Mouse (Mus musculus): ENCODE measurements around the gene Rtp4. TPM values are rescaled to one million over a fixed set of nuclear protein-coding genes. Genes with fewer than 3 reads are reported as not detected.

Gene Rtp4
- polyA plus RNA-seq, 1 experiment from 2014 or later: 8.0 TPM

DNA sequence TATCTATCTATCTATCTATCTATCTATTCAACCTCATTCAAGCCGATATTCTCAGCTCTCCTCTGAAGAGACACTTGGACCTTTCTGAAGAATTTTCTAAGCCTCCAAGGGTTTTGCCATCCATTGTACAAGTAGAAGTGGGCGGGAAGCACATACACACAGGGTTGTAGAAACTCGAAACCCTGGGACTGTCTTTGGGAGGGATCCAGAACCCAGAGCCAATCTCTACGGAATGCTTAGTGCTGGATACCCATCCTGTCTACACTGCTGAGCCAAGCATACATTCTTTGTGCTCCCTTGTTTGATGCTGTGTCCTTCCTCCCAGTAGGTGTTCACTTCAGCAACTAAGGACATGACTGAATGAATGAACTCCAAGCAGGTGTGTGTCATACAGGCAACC is 22.8 kb downstream of the Rtp4 start:
- WGBS: 73% methylated on average over 4 of the region's 4 CpGs
- Histone ChIP-seq H3K9ac (no peak overlapping the region), H3K36me3 (no peaks in the 10 kb centered on the region), H3K4me3 (no peak overlapping the region), H3K27ac (ENCODE audit: poor library complexity, severe bottlenecking) (no peak overlapping the region), H3K4me2 (no peak overlapping the region), H3K4me1 (replicated peaks) (no peaks in the 10 kb centered on the region), H3K9me3 (replicated peaks) (no peaks in the 10 kb centered on the region), H3K27me3 (replicated peaks) (peaks cover 21% of the 10 kb centered on the region)
- ATAC-seq (ENCODE audit: insufficient number of reproducible peaks, low FRiP score): no peak

GRCm38 (mm10) chr16:23544361-23544760 is 24.3 kb downstream of the Rtp4 start:
- Histone ChIP-seq H3K27ac (ENCODE audit: poor library complexity, severe bottlenecking) (no peak overlapping the region), H3K36me3 (no peaks in the 10 kb centered on the region), H3K9me3 (replicated peaks) (no peaks in the 10 kb centered on the region), H3K27me3 (replicated peaks) (peaks cover 26% of the 10 kb centered on the region), H3K9ac (no peak overlapping the region), H3K4me2 (no peak overlapping the region), H3K4me1 (replicated peaks) (no peaks in the 10 kb centered on the region), H3K4me3 (no peak overlapping the region)
- no peak for ATAC-seq (ENCODE audit: insufficient number of reproducible peaks, low FRiP score)
- WGBS: 58% methylated on average over 7 of the region's 7 CpGs

GRCm38 (mm10) chr16:23547783-23548182 is 27.7 kb downstream of the Rtp4 start:
- Histone ChIP-seq H3K4me3 (no peak overlapping the region), H3K9ac (no peak overlapping the region), H3K36me3 (no peaks in the 10 kb centered on the region), H3K27me3 (replicated peaks) (peaks cover 30% of the 10 kb centered on the region), H3K27ac (ENCODE audit: poor library complexity, severe bottlenecking) (no peak overlapping the region), H3K9me3 (replicated peaks) (no peaks in the 10 kb centered on the region), H3K4me1 (replicated peaks) (no peaks in the 10 kb centered on the region), H3K4me2 (no peak overlapping the region)
- no peak for ATAC-seq (ENCODE audit: insufficient number of reproducible peaks, low FRiP score)
- WGBS: 82% methylated on average over 4 of the region's 4 CpGs

- Histone ChIP-seq H3K36me3 (no peaks in the 10 kb centered on the region), H3K9ac (no peak overlapping the region), H3K4me1 (replicated peaks) (no peaks in the 10 kb centered on the region), H3K9me3 (replicated peaks) (no peaks in the 10 kb centered on the region), H3K27me3 (replicated peaks) (peaks cover 22% of the 10 kb centered on the region), H3K4me3 (no peak overlapping the region), H3K4me2 (no peak overlapping the region), H3K27ac (ENCODE audit: poor library complexity, severe bottlenecking) (no peak overlapping the region)
- 45% methylated on average over 8 of the region's 8 CpGs for WGBS
- ATAC-seq (ENCODE audit: insufficient number of reproducible peaks, low FRiP score): no peak
Observed at GRCm38 (mm10) chr16:23550346-23550980, 30.4 kb downstream of the Rtp4 start.

- no peaks in the 10 kb centered on the region for H3K36me3 ChIP-seq
- H3K27me3 ChIP-seq (replicated peaks): peaks cover 21% of the 10 kb centered on the region; the same call in 1 of the 2 replicates
- ATAC-seq (ENCODE audit: insufficient number of reproducible peaks, low FRiP score): no peak
- no peak overlapping the region for H3K4me3 ChIP-seq
- no peak overlapping the region for H3K9ac ChIP-seq
- H3K4me2 ChIP-seq: no peak overlapping the region
- no peaks in the 10 kb centered on the region for H3K4me1 ChIP-seq (replicated peaks)
- H3K27ac ChIP-seq (ENCODE audit: poor library complexity, severe bottlenecking): no peak overlapping the region
- 81% methylated on average over 18 of the region's 18 CpGs for WGBS
- no peaks in the 10 kb centered on the region for H3K9me3 ChIP-seq (replicated peaks)
Observed at GRCm38 (mm10) chr16:23550981-23551582, 31.0 kb downstream of the Rtp4 start.

GRCm38 (mm10) chr16:23554673-23555072 is 34.6 kb downstream of the Rtp4 start:
- Histone ChIP-seq H3K36me3 (no peaks in the 10 kb centered on the region), H3K4me2 (no peak overlapping the region), H3K27me3 (replicated peaks) (peaks cover 7% of the 10 kb centered on the region; the same call in 1 of the 2 replicates), H3K4me1 (replicated peaks) (no peaks in the 10 kb centered on the region), H3K9me3 (replicated peaks) (no peaks in the 10 kb centered on the region), H3K27ac (ENCODE audit: poor library complexity, severe bottlenecking) (no peak overlapping the region), H3K9ac (no peak overlapping the region), H3K4me3 (no peak overlapping the region)
- WGBS: 75% methylated on average over 5 of the region's 5 CpGs
- no peak for ATAC-seq (ENCODE audit: insufficient number of reproducible peaks, low FRiP score)

GRCm38 (mm10) chr16:23557195-23557594 is 37.1 kb downstream of the Rtp4 start:
- WGBS: 79% methylated on average over 5 of the region's 5 CpGs
- H3K36me3 ChIP-seq: no peaks in the 10 kb centered on the region
- H3K27ac ChIP-seq (ENCODE audit: poor library complexity, severe bottlenecking): no peak overlapping the region
- H3K4me3 ChIP-seq: no peak overlapping the region
- H3K4me2 ChIP-seq: no peak overlapping the region
- H3K9me3 ChIP-seq (replicated peaks): no peaks in the 10 kb centered on the region
- no peak overlapping the region for H3K9ac ChIP-seq
- no peaks in the 10 kb centered on the region for H3K4me1 ChIP-seq (replicated peaks)
- no peaks in the 10 kb centered on the region for H3K27me3 ChIP-seq (replicated peaks)
- no peak for ATAC-seq (ENCODE audit: insufficient number of reproducible peaks, low FRiP score)

DNA sequence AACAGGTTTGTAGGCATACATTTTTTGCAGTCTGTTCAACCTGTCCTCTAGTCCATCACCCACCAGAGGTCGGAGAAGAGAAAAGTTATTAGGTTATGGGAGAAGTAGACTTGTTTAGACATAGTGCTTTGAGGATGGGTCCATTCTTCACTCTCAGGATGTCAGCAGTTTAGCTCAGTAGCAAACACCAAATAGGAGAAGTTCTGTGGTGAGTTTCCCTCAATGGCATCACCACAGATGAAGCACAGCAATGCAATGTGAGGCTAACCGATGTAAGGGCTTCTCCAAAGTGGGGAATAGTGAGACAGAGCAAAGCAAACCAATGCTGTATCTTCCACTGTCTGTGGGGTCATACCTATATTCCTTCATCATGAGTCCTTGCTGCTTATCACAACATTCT is 37.6 kb downstream of the Rtp4 start:
- Histone ChIP-seq H3K36me3 (no peaks in the 10 kb centered on the region), H3K4me1 (replicated peaks) (no peaks in the 10 kb centered on the region), H3K4me2 (no peak overlapping the region), H3K4me3 (no peak overlapping the region), H3K27ac (ENCODE audit: poor library complexity, severe bottlenecking) (no peak overlapping the region), H3K9me3 (replicated peaks) (no peaks in the 10 kb centered on the region), H3K27me3 (replicated peaks) (no peaks in the 10 kb centered on the region), H3K9ac (no peak overlapping the region)
- WGBS: 87% methylated on average over 2 of the region's 2 CpGs
- ATAC-seq (ENCODE audit: insufficient number of reproducible peaks, low FRiP score): no peak

DNA sequence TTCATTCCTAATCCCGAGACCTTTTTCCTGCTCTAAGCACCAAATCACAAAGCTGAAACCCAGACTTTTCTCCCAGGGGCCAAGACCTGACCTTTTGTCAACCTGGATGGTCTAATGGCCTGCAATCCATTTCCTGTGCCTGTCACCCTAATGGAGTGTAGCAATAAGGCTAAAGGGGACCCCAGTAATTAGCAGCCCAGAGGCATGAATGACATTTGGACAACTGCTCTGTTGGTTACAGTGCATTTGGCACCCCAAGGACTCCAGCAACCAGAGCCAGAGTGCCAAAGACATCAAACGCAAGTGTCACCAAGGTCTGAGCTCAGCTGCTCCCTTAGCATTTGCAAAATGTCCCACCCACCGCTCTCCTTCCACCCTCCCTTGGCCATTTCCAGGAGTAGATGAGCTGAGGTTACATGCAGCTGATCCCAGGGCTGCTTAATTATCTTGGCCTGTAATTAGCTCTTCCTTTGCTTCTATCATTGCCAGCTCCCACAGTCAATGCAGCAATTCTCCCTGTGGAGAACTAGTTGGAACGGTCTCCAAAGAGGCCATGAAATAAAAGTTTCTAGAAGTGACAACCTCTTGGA is 48.4 kb downstream of the Rtp4 start:
- 62% methylated on average over 4 of the region's 4 CpGs for WGBS
- Histone ChIP-seq H3K36me3 (no peaks in the 10 kb centered on the region), H3K27ac (ENCODE audit: poor library complexity, severe bottlenecking) (no peak overlapping the region), H3K4me3 (no peak overlapping the region), H3K9ac (no peak overlapping the region), H3K9me3 (replicated peaks) (no peaks in the 10 kb centered on the region), H3K4me1 (replicated peaks) (no peaks in the 10 kb centered on the region), H3K4me2 (no peak overlapping the region), H3K27me3 (replicated peaks) (no peaks in the 10 kb centered on the region)
- no peak for ATAC-seq (ENCODE audit: insufficient number of reproducible peaks, low FRiP score)

- H3K36me3 ChIP-seq: no peaks in the 10 kb centered on the region
- 81% methylated on average over 2 of the region's 2 CpGs for WGBS
Observed at GRCm38 (mm10) chr16:23574561-23574960, 54.5 kb downstream of the Rtp4 start.

GRCm38 (mm10) chr16:23591119-23592105 is 71.3 kb downstream of the Rtp4 start:
- Histone ChIP-seq H3K27ac (ENCODE audit: poor library complexity, severe bottlenecking) (no peak overlapping the region), H3K9me3 (replicated peaks) (peaks cover 4% of the 10 kb centered on the region; the same call in 1 of the 2 replicates), H3K4me1 (replicated peaks) (no peaks in the 10 kb centered on the region), H3K36me3 (no peaks in the 10 kb centered on the region), H3K4me3 (no peak overlapping the region), H3K9ac (no peak overlapping the region), H3K27me3 (replicated peaks) (no peaks in the 10 kb centered on the region), H3K4me2 (no peak overlapping the region)
- ATAC-seq (ENCODE audit: insufficient number of reproducible peaks, low FRiP score): no peak
- WGBS: 72% methylated on average over 5 of the region's 5 CpGs

More at GRCm38 (mm10) chr16:23574561-23574960, 54.5 kb downstream of the Rtp4 start:
- no peak for ATAC-seq (ENCODE audit: insufficient number of reproducible peaks, low FRiP score)
- Histone ChIP-seq H3K27ac (ENCODE audit: poor library complexity, severe bottlenecking) (no peak overlapping the region), H3K4me2 (no peak overlapping the region), H3K9ac (no peak overlapping the region), H3K9me3 (replicated peaks) (no peaks in the 10 kb centered on the region), H3K4me3 (no peak overlapping the region), H3K27me3 (replicated peaks) (no peaks in the 10 kb centered on the region), H3K4me1 (replicated peaks) (no peaks in the 10 kb centered on the region)
